Mouse (Mus musculus): ENCODE measurements around the gene Ficd. TPM values are rescaled to one million over a fixed set of nuclear protein-coding genes. Genes with fewer than 3 reads are reported as not detected.

The Ficd gene
- polyA plus RNA-seq, 1 experiment, result 5.0 TPM

- H3K4me2 ChIP-seq (ENCODE audit: low read depth), result no peak overlapping the region
- H3K36me3 ChIP-seq (ENCODE audit: control insufficient read depth, insufficient read depth), result no peaks in the 10 kb centered on the region
- H3K4me3 ChIP-seq, result no peak overlapping the region
- no peaks in the 10 kb centered on the region for H3K27me3 ChIP-seq (ENCODE audit: control insufficient read depth, insufficient read depth, insufficient read length)
- H3K79me2 ChIP-seq (ENCODE audit: control insufficient read depth, insufficient read depth), result no peaks in the 10 kb centered on the region
- no peak for TF ChIP-seq MAX (IDR thresholded peaks at IDR 0.05; ENCODE audit: low read depth)
- TF ChIP-seq TCF3 (IDR thresholded peaks at IDR 0.05; ENCODE audit: insufficient read length, low read depth), result no peak
- TF ChIP-seq POLR2AphosphoS2 (IDR thresholded peaks at IDR 0.05; ENCODE audit: insufficient read length, low read depth), result no peak
- no peak for TF ChIP-seq CEBPB (IDR thresholded peaks at IDR 0.05; ENCODE audit: insufficient read depth, poor library complexity, severe bottlenecking)
- no peak for TF ChIP-seq E2F4 (IDR thresholded peaks at IDR 0.05; ENCODE audit: insufficient read depth)
- no peak for TF ChIP-seq POLR2A (IDR thresholded peaks at IDR 0.05; ENCODE audit: insufficient read length, low read depth)
- no peak for TF ChIP-seq MYOD1 (IDR thresholded peaks at IDR 0.05; ENCODE audit: control insufficient read depth in 1 of 3, insufficient read length in 2 of 3, low read depth in 2 of 3)
- TF ChIP-seq TCF12 (IDR thresholded peaks at IDR 0.05; ENCODE audit: insufficient read depth, poor library complexity, severe bottlenecking), result no peak
- no peak for TF ChIP-seq SRF (IDR thresholded peaks at IDR 0.05; ENCODE audit: control insufficient read depth, insufficient read length, low read depth)
- TF ChIP-seq USF1 (IDR thresholded peaks at IDR 0.05; ENCODE audit: low read depth), result no peak
- TF ChIP-seq REST (IDR thresholded peaks at IDR 0.05; ENCODE audit: insufficient read depth, insufficient read length), result no peak
- no peak for TF ChIP-seq MYOG (IDR thresholded peaks at IDR 0.05; ENCODE audit: control insufficient read depth in 1 of 3, insufficient read depth in 1 of 3, insufficient read length in 2 of 3, low read depth in 2 of 3)
- H3ac ChIP-seq (ENCODE audit: control insufficient read depth, insufficient read length), result no peak overlapping the region
Observed at GRCm38 (mm10) chr5:113780082-113780752, 44.6 kb downstream of the Ficd start.

GRCm38 (mm10) chr5:113780763-113781162 is 45.2 kb downstream of the Ficd start:
- Histone ChIP-seq H3K36me3 (ENCODE audit: control insufficient read depth, insufficient read depth) (no peaks in the 10 kb centered on the region), H3K4me2 (ENCODE audit: low read depth) (peak overlapping the region; percentile 10), H3K4me3 (no peak overlapping the region), H3K27me3 (ENCODE audit: control insufficient read depth, insufficient read depth, insufficient read length) (no peaks in the 10 kb centered on the region), H3K79me2 (ENCODE audit: control insufficient read depth, insufficient read depth) (no peaks in the 10 kb centered on the region), H3ac (ENCODE audit: control insufficient read depth, insufficient read length) (no peak overlapping the region)
- TF ChIP-seq USF1 (IDR thresholded peaks at IDR 0.05; ENCODE audit: low read depth), result no peak
- peak in 2 of 3 experiments; percentile 65 to 76 for TF ChIP-seq MYOD1 (IDR thresholded peaks at IDR 0.05; ENCODE audit: control insufficient read depth in 1 of 3, insufficient read length in 2 of 3, low read depth in 2 of 3)
- TF ChIP-seq MYOG (IDR thresholded peaks at IDR 0.05; ENCODE audit: control insufficient read depth in 1 of 3, insufficient read depth in 1 of 3, insufficient read length in 2 of 3, low read depth in 2 of 3), result peak in 1 of 3 experiments; percentile 61

GRCm38 (mm10) chr5:113781254-113781653 is 45.7 kb downstream of the Ficd start:
- Histone ChIP-seq H3K27me3 (ENCODE audit: control insufficient read depth, insufficient read depth, insufficient read length) (no peaks in the 10 kb centered on the region), H3ac (ENCODE audit: control insufficient read depth, insufficient read length) (no peak overlapping the region), H3K4me3 (no peak overlapping the region), H3K4me2 (ENCODE audit: low read depth) (peak overlapping the region; percentile 10), H3K36me3 (ENCODE audit: control insufficient read depth, insufficient read depth) (no peaks in the 10 kb centered on the region), H3K79me2 (ENCODE audit: control insufficient read depth, insufficient read depth) (no peaks in the 10 kb centered on the region)
- TF ChIP-seq MAX (IDR thresholded peaks at IDR 0.05; ENCODE audit: low read depth) (no peak), POLR2A (IDR thresholded peaks at IDR 0.05; ENCODE audit: insufficient read length, low read depth) (no peak), TCF12 (IDR thresholded peaks at IDR 0.05; ENCODE audit: insufficient read depth, poor library complexity, severe bottlenecking) (no peak), TCF3 (IDR thresholded peaks at IDR 0.05; ENCODE audit: insufficient read length, low read depth) (no peak), POLR2AphosphoS2 (IDR thresholded peaks at IDR 0.05; ENCODE audit: insufficient read length, low read depth) (no peak), E2F4 (IDR thresholded peaks at IDR 0.05; ENCODE audit: insufficient read depth) (no peak), USF1 (IDR thresholded peaks at IDR 0.05; ENCODE audit: low read depth) (no peak), REST (IDR thresholded peaks at IDR 0.05; ENCODE audit: insufficient read depth, insufficient read length) (no peak), SRF (IDR thresholded peaks at IDR 0.05; ENCODE audit: control insufficient read depth, insufficient read length, low read depth) (no peak), MYOD1 (IDR thresholded peaks at IDR 0.05; ENCODE audit: control insufficient read depth in 1 of 3, insufficient read length in 2 of 3, low read depth in 2 of 3) (no peak), MYOG (IDR thresholded peaks at IDR 0.05; ENCODE audit: control insufficient read depth in 1 of 3, insufficient read depth in 1 of 3, insufficient read length in 2 of 3, low read depth in 2 of 3) (no peak), CEBPB (IDR thresholded peaks at IDR 0.05; ENCODE audit: insufficient read depth, poor library complexity, severe bottlenecking) (no peak)

DNA sequence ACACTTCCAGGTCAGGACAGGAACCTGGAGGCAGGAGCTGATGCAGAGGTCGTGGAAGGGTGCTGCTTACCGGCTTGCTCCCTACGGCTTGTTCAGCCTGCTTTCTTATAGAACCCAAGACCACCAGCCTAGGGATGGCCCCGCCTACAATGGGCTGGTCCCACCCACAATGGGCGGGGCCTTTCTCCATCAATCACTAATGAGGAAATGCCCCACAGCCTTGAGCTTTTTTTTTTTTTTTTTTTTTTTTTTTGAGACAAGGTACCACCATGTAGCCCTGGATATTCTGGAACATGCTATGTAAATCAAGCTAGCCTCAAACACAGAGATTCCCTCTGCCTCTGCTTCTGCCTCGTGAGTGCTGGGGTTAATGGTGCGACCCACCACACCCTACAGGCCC is 46.3 kb downstream of the Ficd start:
- Histone ChIP-seq H3K4me3 (no peak overlapping the region), H3ac (ENCODE audit: control insufficient read depth, insufficient read length) (no peak overlapping the region), H3K27me3 (ENCODE audit: control insufficient read depth, insufficient read depth, insufficient read length) (no peaks in the 10 kb centered on the region), H3K4me2 (ENCODE audit: low read depth) (no peak overlapping the region), H3K79me2 (ENCODE audit: control insufficient read depth, insufficient read depth) (no peaks in the 10 kb centered on the region), H3K36me3 (ENCODE audit: control insufficient read depth, insufficient read depth) (no peaks in the 10 kb centered on the region)
- TF ChIP-seq POLR2A (IDR thresholded peaks at IDR 0.05; ENCODE audit: insufficient read length, low read depth), result no peak
- no peak for TF ChIP-seq E2F4 (IDR thresholded peaks at IDR 0.05; ENCODE audit: insufficient read depth)
- no peak for TF ChIP-seq MYOD1 (IDR thresholded peaks at IDR 0.05; ENCODE audit: control insufficient read depth in 1 of 3, insufficient read length in 2 of 3, low read depth in 2 of 3)
- no peak for TF ChIP-seq MYOG (IDR thresholded peaks at IDR 0.05; ENCODE audit: control insufficient read depth in 1 of 3, insufficient read depth in 1 of 3, insufficient read length in 2 of 3, low read depth in 2 of 3)
- no peak for TF ChIP-seq CEBPB (IDR thresholded peaks at IDR 0.05; ENCODE audit: insufficient read depth, poor library complexity, severe bottlenecking)
- no peak for TF ChIP-seq TCF12 (IDR thresholded peaks at IDR 0.05; ENCODE audit: insufficient read depth, poor library complexity, severe bottlenecking)
- no peak for TF ChIP-seq SRF (IDR thresholded peaks at IDR 0.05; ENCODE audit: control insufficient read depth, insufficient read length, low read depth)
- no peak for TF ChIP-seq MAX (IDR thresholded peaks at IDR 0.05; ENCODE audit: low read depth)
- no peak for TF ChIP-seq REST (IDR thresholded peaks at IDR 0.05; ENCODE audit: insufficient read depth, insufficient read length)
- TF ChIP-seq USF1 (IDR thresholded peaks at IDR 0.05; ENCODE audit: low read depth), result no peak
